Mouse (Mus musculus) MEL (cell line): ENCODE measurements at regions not wholly inside any gene's neighbourhood (a gene's known extent, or its start where the extent isn't known, plus 50 kb on each side); places are given as distances from the start of the nearest gene placed in this dataset.

ENCODE experiments used
- CHD1 ChIP-seq: IDR thresholded peaks from 2 replicates; pipeline ENCODE4 v1.6.1; 2012; ENCODE audit warnings: low read depth, mild to moderate bottlenecking, inconsistent platforms, low read length, improper control_type of control experiment
- CTCF ChIP-seq, 3 experiments: IDR thresholded peaks in 2 of 3; conservative IDR thresholded peaks in 1 of 3; 2 replicates each; pipeline ENCODE4 v1.5.1; 2011 to 2012; ENCODE audit warnings: low read length in 3 of 3, low read depth in 2 of 3, mild to moderate bottlenecking in 2 of 3, improper control_type of control experiment in 1 of 3, inconsistent platforms in 1 of 3, mixed read lengths in 1 of 3, moderate library complexity in 1 of 3; ENCODE audit not compliant: control insufficient read depth in 1 of 3, insufficient read depth in 1 of 3, poor library complexity in 1 of 3, severe bottlenecking in 1 of 3
- HCFC1 ChIP-seq: IDR thresholded peaks from 2 replicates; pipeline ENCODE4 v1.6.1; 2012; ENCODE audit warnings: low read depth, mild to moderate bottlenecking, inconsistent platforms, low read length, improper control_type of control experiment, moderate library complexity
- MXI1 ChIP-seq: IDR thresholded peaks from 2 replicates; pipeline ENCODE4 v1.6.1; 2011; ENCODE audit warnings: mild to moderate bottlenecking, low read depth, low read length, improper control_type of control experiment
- MYC ChIP-seq: IDR thresholded peaks from 2 replicates; pipeline ENCODE4 v1.6.1; 2011; ENCODE audit warnings: low read depth, mild to moderate bottlenecking, low read length, improper control_type of control experiment, moderate library complexity
- RAD21 ChIP-seq: IDR thresholded peaks from 2 replicates; pipeline ENCODE4 v1.6.1; 2011; ENCODE audit warnings: mild to moderate bottlenecking, low read depth, low read length, improper control_type of control experiment
- SMC3 ChIP-seq: IDR thresholded peaks from 2 replicates; pipeline ENCODE4 v1.6.1; 2011; ENCODE audit warnings: low read depth, low read length, improper control_type of control experiment
- UBTF ChIP-seq: IDR thresholded peaks from 2 replicates; pipeline ENCODE4 v1.6.1; 2012; ENCODE audit warnings: low read depth, mild to moderate bottlenecking, inconsistent platforms, low read length, improper control_type of control experiment, moderate library complexity, borderline replicate concordance; ENCODE audit not compliant: insufficient read depth
- ZKSCAN1 ChIP-seq: IDR thresholded peaks from 2 replicates; pipeline ENCODE4 v1.6.1; 2012; ENCODE audit warnings: low read depth, mild to moderate bottlenecking, inconsistent platforms, low read length, improper control_type of control experiment, moderate library complexity

- TF ChIP-seq MXI1 (no peak), UBTF (no peak), HCFC1 (no peak), CTCF (IDR thresholded peaks at IDR 0.05 in 2 of 3, conservative IDR thresholded peaks at IDR 0.05 in 1 of 3; ENCODE audit: control insufficient read depth in 1 of 3, insufficient read depth in 1 of 3, low read depth in 2 of 3, low read length in 3 of 3, poor library complexity in 1 of 3, severe bottlenecking in 1 of 3) (peak; percentile 58 to 65 (median 60)), ZKSCAN1 (no peak), RAD21 (peak; percentile 67), MYC (no peak), CHD1 (no peak), SMC3 (peak; percentile 73)
Observed at GRCm38 (mm10) chr3:52925223-52925622, 91.8 kb downstream of the Cog6 start.
